In the genomic region with DNA sequence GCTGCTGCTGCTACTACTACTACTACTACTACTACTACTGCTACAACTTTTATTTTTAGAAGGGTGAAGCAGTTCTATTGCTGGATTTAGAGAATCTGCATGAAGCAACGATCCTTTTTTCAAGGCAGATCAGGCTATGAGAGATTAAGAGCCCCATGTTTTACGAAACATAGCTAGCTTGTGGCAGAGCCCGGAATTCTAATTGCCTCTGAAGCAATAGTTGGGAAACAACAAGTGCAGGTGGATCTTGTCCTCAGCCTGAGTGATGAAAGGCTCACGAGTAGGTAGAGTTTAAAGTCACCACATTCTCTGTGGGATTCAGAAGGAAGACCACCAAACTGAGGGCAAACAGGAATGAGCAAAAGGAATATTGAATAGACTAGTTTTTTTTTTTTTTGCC, we compare ENCODE assay signal across 29 mouse cellular contexts.
"Had no signal": no experiment of that assay in that cellular context is flagged by ENCODE, and none has a peak within 500 bp of the region (broad histone marks: within the 10 kb centered on the region; RNA-seq: fewer than 3 reads in every experiment).

No protein-coding gene starts in this region.

- DNase-seq: left cerebral cortex, postnatal 4 days; liver; liver, embryonic 13.5 days; liver, postnatal 0 days; lung, adult 2 months; lung, embryonic 14.5 days; lung, postnatal 10 days; lung, postnatal 14 days; lung, postnatal 4 days; midbrain, embryonic 14.5 days had no signal

- H3K4me2 ChIP-seq: limb, embryonic 12.5 days; limb, embryonic 13.5 days; limb, embryonic 15.5 days; liver, embryonic 11.5 days; liver, embryonic 12.5 days; liver, embryonic 13.5 days; liver, embryonic 15.5 days; lung, embryonic 14.5 days; lung, embryonic 15.5 days; midbrain, embryonic 11.5 days; midbrain, embryonic 12.5 days; midbrain, embryonic 13.5 days; midbrain, embryonic 15.5 days had no signal

- H3K4me3 ChIP-seq: left cerebral cortex, adult 2 months; limb, embryonic 10.5 days; limb, embryonic 12.5 days; limb, embryonic 13.5 days; limb, embryonic 15.5 days; liver, embryonic 12.5 days; liver, embryonic 13.5 days; liver, embryonic 15.5 days; lung, embryonic 15.5 days; megakaryocyte, embryonic 14.5 days; midbrain, embryonic 10.5 days; midbrain, embryonic 12.5 days; midbrain, embryonic 13.5 days; midbrain, embryonic 15.5 days; myocyte had no signal

- ATAC-seq: liver, embryonic 12.5 days; liver, postnatal 0 days; midbrain, embryonic 13.5 days; midbrain, embryonic 15.5 days; midbrain, embryonic 16.5 days had no signal

- H3K36me3 ChIP-seq: limb, embryonic 12.5 days; limb, embryonic 13.5 days; limb, embryonic 15.5 days; liver, embryonic 12.5 days; liver, embryonic 13.5 days; liver, embryonic 15.5 days; lung, embryonic 15.5 days; midbrain, embryonic 10.5 days; midbrain, embryonic 12.5 days; midbrain, embryonic 13.5 days; midbrain, embryonic 15.5 days had no signal

- H3K4me1 ChIP-seq: liver, embryonic 12.5 days; liver, embryonic 13.5 days; liver, embryonic 15.5 days; midbrain, embryonic 15.5 days had no signal

- H3K9ac ChIP-seq: limb, embryonic 12.5 days; limb, embryonic 13.5 days; limb, embryonic 15.5 days; liver, embryonic 12.5 days; liver, embryonic 13.5 days; liver, embryonic 14.5 days; liver, embryonic 15.5 days; liver, postnatal 0 days; lung, embryonic 14.5 days; lung, embryonic 15.5 days; midbrain, embryonic 12.5 days; midbrain, embryonic 13.5 days; midbrain, embryonic 15.5 days had no signal

- H3K9me3 ChIP-seq: limb, embryonic 10.5 days; limb, embryonic 12.5 days; limb, embryonic 15.5 days; liver, embryonic 12.5 days; liver, embryonic 13.5 days; liver, embryonic 15.5 days; lung, embryonic 15.5 days; megakaryocyte, embryonic 14.5 days; midbrain, embryonic 13.5 days; midbrain, embryonic 15.5 days had no signal

- H3K27ac ChIP-seq: left cerebral cortex, adult 2 months; limb, embryonic 10.5 days; limb, embryonic 12.5 days; limb, embryonic 13.5 days; limb, embryonic 15.5 days; liver, embryonic 12.5 days; liver, embryonic 13.5 days; liver, embryonic 14.5 days; liver, embryonic 15.5 days; lung, embryonic 15.5 days; macrophage; midbrain, embryonic 10.5 days; midbrain, embryonic 12.5 days; midbrain, embryonic 13.5 days; midbrain, embryonic 15.5 days had no signal

- H3K27me3 ChIP-seq: limb, embryonic 12.5 days; limb, embryonic 13.5 days; limb, embryonic 15.5 days; liver, embryonic 12.5 days; liver, embryonic 13.5 days; liver, embryonic 15.5 days; lung, embryonic 15.5 days; megakaryocyte, embryonic 14.5 days; midbrain, embryonic 12.5 days; midbrain, embryonic 13.5 days; midbrain, embryonic 15.5 days had no signal
